Mouse (Mus musculus): ENCODE data around the gene 2210016F16Rik.

DNA sequence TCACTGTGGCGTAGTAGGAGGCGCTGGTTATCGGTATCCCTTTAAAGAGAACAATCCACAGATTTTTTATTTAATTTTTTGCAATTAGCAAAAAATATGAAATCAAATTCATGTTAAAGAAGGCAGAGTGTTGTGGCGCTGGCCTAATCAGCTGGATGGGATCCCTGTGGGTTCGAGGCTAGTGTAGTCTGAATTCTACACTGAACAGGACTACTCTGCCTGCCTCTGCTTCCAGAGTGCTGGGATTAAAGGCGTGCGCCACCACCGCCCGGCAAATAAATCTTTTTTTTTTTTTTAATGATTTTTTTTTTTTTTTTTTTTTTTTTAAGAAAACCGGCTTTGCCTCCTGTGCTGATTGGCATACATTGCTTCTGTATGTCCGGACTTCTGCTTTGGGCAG, 654 bp downstream of the 2210016F16Rik start:
- TF ChIP-seq CTCF (conservative IDR thresholded peaks at IDR 0.05; ENCODE audit: low read length) (no peak), NANOG (IDR thresholded peaks at IDR 0.05; ENCODE audit: borderline replicate concordance, low read length) (no peak)

Data from E14TG2a.4 (cell line).